Mouse (Mus musculus): Measurements from ENCODE around the gene AY358078.

DNA sequence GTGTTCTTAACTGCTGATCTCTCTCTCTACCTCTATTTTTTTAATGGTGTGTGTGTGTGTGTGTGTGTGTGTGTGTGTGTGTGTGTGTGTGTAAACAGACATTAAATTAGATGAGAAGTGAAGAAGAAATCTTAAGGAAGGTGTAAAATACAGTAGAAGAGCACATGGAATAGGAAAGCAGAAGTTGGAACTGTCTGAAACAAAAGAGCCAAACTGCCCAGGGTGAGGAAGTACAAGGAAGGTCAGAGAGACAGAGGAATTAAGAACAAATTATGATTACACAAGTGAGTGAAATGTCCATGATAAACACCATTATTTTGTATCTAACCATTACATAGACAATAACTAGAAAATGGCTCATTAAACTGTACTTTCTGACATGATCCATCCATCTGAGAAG lies 44.0 kb downstream of the AY358078 start:
- no peak for TF ChIP-seq CTCF (conservative IDR thresholded peaks at IDR 0.05; ENCODE audit: insufficient read depth, insufficient read length, low read depth, low read length)
- TF ChIP-seq POLR2A (IDR thresholded peaks at IDR 0.05; ENCODE audit: low read depth, low read length), result no peak
